ENCODE assay signal across 10 mouse cellular contexts in the genomic region with DNA sequence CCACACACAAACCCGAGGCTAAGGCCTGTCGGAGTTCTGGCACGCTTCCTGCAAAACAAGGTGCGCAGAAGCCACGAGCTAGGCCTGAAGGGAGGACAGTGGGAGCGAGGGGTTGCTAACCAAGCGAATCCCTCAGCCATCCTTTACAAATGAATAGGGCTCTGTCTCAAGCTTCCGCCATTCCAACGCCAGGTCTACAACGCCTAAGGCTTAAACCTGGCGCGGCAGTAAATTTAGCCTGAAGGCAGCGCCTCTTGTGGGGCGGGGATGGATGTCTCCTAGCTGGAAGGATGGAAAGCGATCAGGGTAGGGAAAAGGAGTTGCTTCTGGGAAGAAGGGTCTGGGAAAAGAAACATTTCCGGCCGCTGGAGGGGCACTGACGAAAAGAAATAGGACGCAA.
DNase-seq lines count a peak whose midpoint lies in the region; ATAC-seq and TF ChIP-seq lines count a peak whose summit lies in the region.
"Had no signal": no experiment of that assay in that cellular context is flagged by ENCODE, and none has a peak within 500 bp of the region (broad histone marks: within the 10 kb centered on the region; RNA-seq: fewer than 3 reads in every experiment).

No protein-coding gene starts in this region.

- no peak overlapping the region for H3K4me3 ChIP-seq in neural tube, embryonic 15.5 days (replicated peaks)
- H3K4me3 ChIP-seq in embryonic facial prominence, embryonic 14.5 days (ENCODE audit: low read depth, low read length) = no peak overlapping the region
- no peak overlapping the region for H3K4me3 ChIP-seq in limb, embryonic 14.5 days (replicated peaks; ENCODE audit: low read length)
- H3K4me3 ChIP-seq in neural tube, embryonic 13.5 days = no peak overlapping the region
- no peak overlapping the region for H3K4me3 ChIP-seq in left cerebral cortex, adult 2 months

- no peak for ATAC-seq in neural tube, embryonic 15.5 days (ENCODE audit: low FRiP score)
- no peak for ATAC-seq in embryonic facial prominence, embryonic 14.5 days (ENCODE audit: low read depth)
- no peak for ATAC-seq in limb, embryonic 14.5 days (ENCODE audit: low FRiP score, low read depth)
- no peak for ATAC-seq in neural tube, embryonic 13.5 days (ENCODE audit: low read depth)

- WGBS in neural tube, embryonic 15.5 days = 10% methylated on average over 19 of the region's 19 CpGs
- 11% methylated on average over 19 of the region's 19 CpGs for WGBS in embryonic facial prominence, embryonic 14.5 days
- 13% methylated on average over 19 of the region's 19 CpGs for WGBS in limb, embryonic 14.5 days
- 6% methylated on average over 19 of the region's 19 CpGs for whole genome bisulfite sequencing in neural tube, embryonic 13.5 days

- no peaks in the 10 kb centered on the region for H3K36me3 ChIP-seq in neural tube, embryonic 15.5 days
- no peaks in the 10 kb centered on the region for H3K36me3 ChIP-seq in embryonic facial prominence, embryonic 14.5 days (ENCODE audit: control insufficient read depth, insufficient read depth, low read length)
- H3K36me3 ChIP-seq in limb, embryonic 14.5 days (ENCODE audit: control insufficient read depth, insufficient read depth, low read length) = no peaks in the 10 kb centered on the region
- no peaks in the 10 kb centered on the region for H3K36me3 ChIP-seq in neural tube, embryonic 13.5 days
- H3K36me3 ChIP-seq: intestine, embryonic 15.5 days had no signal

- H3K4me1 ChIP-seq in neural tube, embryonic 15.5 days = peaks cover 41% of the 10 kb centered on the region
- H3K4me1 ChIP-seq in embryonic facial prominence, embryonic 14.5 days (ENCODE audit: control insufficient read depth, insufficient read depth, low read length) = peaks cover 18% of the 10 kb centered on the region
- peaks cover 36% of the 10 kb centered on the region for H3K4me1 ChIP-seq in limb, embryonic 14.5 days (ENCODE audit: control insufficient read depth, insufficient read depth, low read length)
- H3K4me1 ChIP-seq in neural tube, embryonic 13.5 days (replicated peaks) = peaks cover 59% of the 10 kb centered on the region

- TF ChIP-seq POLR2A in limb, embryonic 14.5 days (IDR thresholded peaks at IDR 0.05; ENCODE audit: borderline replicate concordance, extremely low read depth, insufficient read depth, insufficient read length) = no peak

- H3K27ac ChIP-seq in neural tube, embryonic 15.5 days (replicated peaks) = no peak overlapping the region
- H3K27ac ChIP-seq in embryonic facial prominence, embryonic 14.5 days (replicated peaks; ENCODE audit: low read depth, low read length) = no peak overlapping the region
- no peak overlapping the region for H3K27ac ChIP-seq in limb, embryonic 14.5 days (replicated peaks; ENCODE audit: low read depth, low read length)
- peak overlapping the region; percentile 72 for H3K27ac ChIP-seq in neural tube, embryonic 13.5 days (replicated peaks)
- no peak overlapping the region for H3K27ac ChIP-seq in left cerebral cortex, adult 2 months
- H3K27ac ChIP-seq: intestine, embryonic 15.5 days had no signal

- no peak overlapping the region for H3K9ac ChIP-seq in neural tube, embryonic 15.5 days (replicated peaks)
- H3K9ac ChIP-seq in embryonic facial prominence, embryonic 14.5 days (ENCODE audit: low read depth, low read length) = no peak overlapping the region
- no peak overlapping the region for H3K9ac ChIP-seq in limb, embryonic 14.5 days (ENCODE audit: low read depth, low read length, severe bottlenecking)
- no peak overlapping the region for H3K9ac ChIP-seq in neural tube, embryonic 13.5 days

- H3K9me3 ChIP-seq in neural tube, embryonic 15.5 days (replicated peaks) = no peaks in the 10 kb centered on the region
- H3K9me3 ChIP-seq in embryonic facial prominence, embryonic 14.5 days (ENCODE audit: control insufficient read depth, low read length) = no peaks in the 10 kb centered on the region
- H3K9me3 ChIP-seq in limb, embryonic 14.5 days (ENCODE audit: control insufficient read depth, low read length) = no peaks in the 10 kb centered on the region
- no peaks in the 10 kb centered on the region for H3K9me3 ChIP-seq in neural tube, embryonic 13.5 days
- H3K9me3 ChIP-seq: intestine, embryonic 15.5 days had no signal

- peaks cover 55% of the 10 kb centered on the region for H3K27me3 ChIP-seq in neural tube, embryonic 15.5 days (replicated peaks)
- H3K27me3 ChIP-seq in embryonic facial prominence, embryonic 14.5 days (replicated peaks; ENCODE audit: control insufficient read depth, insufficient read depth, low read length) = peaks cover 61% of the 10 kb centered on the region
- peaks cover 17% of the 10 kb centered on the region for H3K27me3 ChIP-seq in limb, embryonic 14.5 days (ENCODE audit: control insufficient read depth, insufficient read depth, low read length)
- H3K27me3 ChIP-seq in neural tube, embryonic 13.5 days = peaks cover 73% of the 10 kb centered on the region

- TF ChIP-seq CTCF in left cerebral cortex, adult 2 months (IDR thresholded peaks at IDR 0.05) = no peak; the same call in 1 of the 2 replicates

- DNase-seq in neural tube, embryonic 10.5 days (ENCODE audit: extremely low spot score, low spot score) = peak; percentile 36
- DNase-seq in embryonic facial prominence, embryonic 14.5 days (ENCODE audit: low spot score) = no peak
- DNase-seq in limb, embryonic 14.5 days (ENCODE audit: low spot score) = no peak
- no peak for DNase-seq in adrenal gland, adult 8-10 months
- no peak for DNase-seq in left cerebral cortex, adult 2 months (ENCODE audit: extremely low spot score in 1 of 2, low spot score in 2 of 2)
- no peak for DNase-seq in lung, postnatal 25 days (ENCODE audit: low spot score)
- DNase-seq: right cerebral cortex, adult 18-20 months had no signal

- H3K4me2 ChIP-seq in neural tube, embryonic 15.5 days = no peak overlapping the region
- H3K4me2 ChIP-seq in embryonic facial prominence, embryonic 14.5 days (ENCODE audit: low read depth, low read length) = peak overlapping the region; percentile 64
- H3K4me2 ChIP-seq in limb, embryonic 14.5 days (replicated peaks; ENCODE audit: low read depth, low read length, severe bottlenecking) = peak overlapping the region; percentile 62; the same call in 1 of the 2 replicates
- H3K4me2 ChIP-seq in neural tube, embryonic 13.5 days = peak overlapping the region; percentile 57; the same call in 1 of the 2 replicates

- intact Hi-C loops in left cerebral cortex, adult 2 months (cut with DNase I) = loop anchor here (10.0 kb wide), 1 partner anchor 335 kb away; no protein-coding TSS in a partner anchor
